Mouse (Mus musculus) stomach, postnatal 0 days (tissue): ENCODE results near the gene Tbcd.

Experiments
- CTCF ChIP-seq: IDR thresholded peaks from 2 replicates; pipeline ENCODE4 v1.5.1; 2016; ENCODE audit warnings: antibody characterized with exemption, low read depth, mild to moderate bottlenecking, moderate library complexity
- EP300 ChIP-seq: optimal IDR thresholded peaks from 2 replicates; pipeline ENCODE3; 2016; ENCODE audit warnings: antibody characterized with exemption

GRCm38 (mm10) chr11:121479476-121480203 is 27.9 kb downstream of the Tbcd start:
- TF ChIP-seq EP300 (peak; percentile 27), CTCF (no peak)
